Mouse (Mus musculus): Measurements from ENCODE around the gene Gm28053. TPM values are rescaled to one million over a fixed set of nuclear protein-coding genes. Genes with fewer than 3 reads are reported as not detected.

Gm28053 gene
- polyA plus RNA-seq, 1 experiment from 2014 or later, result 0.59 TPM

- Histone ChIP-seq H3K4me3 (ENCODE audit: low read depth, low read length) (no peak overlapping the region), H3K4me2 (replicated peaks; ENCODE audit: low read depth) (no peak overlapping the region), H3K9me3 (ENCODE audit: control insufficient read depth, low read length) (no peaks in the 10 kb centered on the region), H3K27me3 (ENCODE audit: control insufficient read depth, insufficient read depth, low read length) (no peaks in the 10 kb centered on the region), H3K27ac (replicated peaks) (no peak overlapping the region), H3K4me1 (replicated peaks; ENCODE audit: control insufficient read depth, insufficient read depth) (no peaks in the 10 kb centered on the region), H3K36me3 (ENCODE audit: control insufficient read depth, insufficient read depth, low read length) (no peaks in the 10 kb centered on the region), H3K9ac (ENCODE audit: low read length) (no peak overlapping the region)
- ATAC-seq (ENCODE audit: low FRiP score, low TSS enrichment) (no peak), DNase-seq (ENCODE audit: low spot score) (no peak)
- TF ChIP-seq CTCF (IDR thresholded peaks at IDR 0.05; ENCODE audit: low read depth) (no peak), EP300 (optimal IDR thresholded peaks at IDR 0.05) (no peak)
- WGBS, result 81% methylated on average over 3 of the region's 3 CpGs
Measured at GRCm38 (mm10) chr6:48768933-48769332, 50.5 kb downstream of the Gm28053 start.

DNA sequence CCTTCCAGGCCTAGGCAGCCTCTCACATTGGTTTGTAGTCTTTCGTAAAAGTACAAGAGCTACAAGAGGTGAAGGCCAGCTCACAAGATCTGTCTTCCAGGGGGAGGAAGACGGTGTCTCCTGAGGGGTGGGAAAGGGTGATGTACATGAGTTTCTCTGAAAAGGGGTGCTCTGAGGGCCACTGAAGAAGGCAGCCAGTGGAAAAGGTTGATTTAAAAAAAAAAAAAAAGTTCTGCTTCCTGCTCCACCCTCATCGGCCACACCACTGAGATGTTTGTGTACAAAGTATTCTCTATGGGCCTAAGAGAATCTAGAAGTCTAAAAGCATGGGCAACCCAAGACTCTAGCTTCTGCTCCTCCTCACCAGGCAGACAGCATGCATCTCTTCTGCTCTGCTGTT is 52.3 kb downstream of the Gm28053 start, which contains the start of gene Gimap3:
TSS of gene Gimap3 (minus strand) at position 156 of the 400 bp plus-strand sequence.
- Histone ChIP-seq H3K4me2 (replicated peaks; ENCODE audit: low read depth) (no peak within 1 kb of the TSS), H3K4me1 (replicated peaks; ENCODE audit: control insufficient read depth, insufficient read depth) (no peaks in the 10 kb centered on the region), H3K4me3 (ENCODE audit: low read depth, low read length) (no peak within 1 kb of the TSS), H3K9me3 (ENCODE audit: control insufficient read depth, low read length) (no peaks in the 10 kb centered on the region), H3K9ac (ENCODE audit: low read length) (no peak within 1 kb of the TSS), H3K36me3 (ENCODE audit: control insufficient read depth, insufficient read depth, low read length) (no peaks in the 10 kb centered on the region), H3K27ac (replicated peaks) (no peak within 1 kb of the TSS), H3K27me3 (ENCODE audit: control insufficient read depth, insufficient read depth, low read length) (no peaks in the 10 kb centered on the region)
- TF ChIP-seq CTCF (IDR thresholded peaks at IDR 0.05; ENCODE audit: low read depth), result no peak
- no peak for TF ChIP-seq EP300 (optimal IDR thresholded peaks at IDR 0.05)
- WGBS, result 75% methylated on average over 3 of the region's 3 CpGs
- ATAC-seq (ENCODE audit: low FRiP score, low TSS enrichment), result no peak
- DNase-seq (ENCODE audit: low spot score), result no peak

GRCm38 (mm10) chr6:48772030-48772429 is 53.6 kb downstream of the Gm28053 start:
- Histone ChIP-seq H3K27ac (replicated peaks) (no peak overlapping the region), H3K36me3 (ENCODE audit: control insufficient read depth, insufficient read depth, low read length) (no peaks in the 10 kb centered on the region), H3K4me1 (replicated peaks; ENCODE audit: control insufficient read depth, insufficient read depth) (no peaks in the 10 kb centered on the region), H3K9me3 (ENCODE audit: control insufficient read depth, low read length) (no peaks in the 10 kb centered on the region), H3K27me3 (ENCODE audit: control insufficient read depth, insufficient read depth, low read length) (no peaks in the 10 kb centered on the region), H3K4me2 (replicated peaks; ENCODE audit: low read depth) (no peak overlapping the region), H3K4me3 (ENCODE audit: low read depth, low read length) (no peak overlapping the region), H3K9ac (ENCODE audit: low read length) (no peak overlapping the region)
- DNase-seq (ENCODE audit: low spot score) (peak; percentile 76), ATAC-seq (ENCODE audit: low FRiP score, low TSS enrichment) (peak; percentile 72; the same call in 1 of the 2 replicates)
- 8% methylated on average over 8 of the region's 8 CpGs for WGBS
- TF ChIP-seq CTCF (IDR thresholded peaks at IDR 0.05; ENCODE audit: low read depth) (peak; percentile 93), EP300 (optimal IDR thresholded peaks at IDR 0.05) (no peak)

- Histone ChIP-seq H3K9me3 (ENCODE audit: control insufficient read depth, low read length) (no peaks in the 10 kb centered on the region), H3K9ac (ENCODE audit: low read length) (no peak overlapping the region), H3K4me3 (ENCODE audit: low read depth, low read length) (no peak overlapping the region), H3K36me3 (ENCODE audit: control insufficient read depth, insufficient read depth, low read length) (no peaks in the 10 kb centered on the region), H3K4me1 (replicated peaks; ENCODE audit: control insufficient read depth, insufficient read depth) (no peaks in the 10 kb centered on the region), H3K27ac (replicated peaks) (peak overlapping the region; percentile 82), H3K4me2 (replicated peaks; ENCODE audit: low read depth) (no peak overlapping the region), H3K27me3 (ENCODE audit: control insufficient read depth, insufficient read depth, low read length) (no peaks in the 10 kb centered on the region)
- WGBS, result 65% methylated on average over 1 of the region's 1 CpGs
- no peak for DNase-seq (ENCODE audit: low spot score)
- no peak for ATAC-seq (ENCODE audit: low FRiP score, low TSS enrichment)
- no peak for TF ChIP-seq EP300 (optimal IDR thresholded peaks at IDR 0.05)
- TF ChIP-seq CTCF (IDR thresholded peaks at IDR 0.05; ENCODE audit: low read depth), result no peak
Measured at GRCm38 (mm10) chr6:48784406-48784805, 66.0 kb downstream of the Gm28053 start.

GRCm38 (mm10) chr6:48785189-48785588 is 66.8 kb downstream of the Gm28053 start:
- peak; percentile 80 for ATAC-seq (ENCODE audit: low FRiP score, low TSS enrichment)
- Histone ChIP-seq H3K36me3 (ENCODE audit: control insufficient read depth, insufficient read depth, low read length) (no peaks in the 10 kb centered on the region), H3K9me3 (ENCODE audit: control insufficient read depth, low read length) (no peaks in the 10 kb centered on the region), H3K4me3 (ENCODE audit: low read depth, low read length) (no peak overlapping the region), H3K27ac (replicated peaks) (peak overlapping the region; percentile 82), H3K4me1 (replicated peaks; ENCODE audit: control insufficient read depth, insufficient read depth) (no peaks in the 10 kb centered on the region), H3K4me2 (replicated peaks; ENCODE audit: low read depth) (no peak overlapping the region), H3K27me3 (ENCODE audit: control insufficient read depth, insufficient read depth, low read length) (no peaks in the 10 kb centered on the region), H3K9ac (ENCODE audit: low read length) (no peak overlapping the region)
- TF ChIP-seq EP300 (optimal IDR thresholded peaks at IDR 0.05), result peak; percentile 53
- no peak for TF ChIP-seq CTCF (IDR thresholded peaks at IDR 0.05; ENCODE audit: low read depth)
- 35% methylated on average over 1 of the region's 1 CpGs for WGBS
- no peak for DNase-seq (ENCODE audit: low spot score)

GRCm38 (mm10) chr6:48785601-48786000 is 67.2 kb downstream of the Gm28053 start:
- DNase-seq (ENCODE audit: low spot score), result no peak
- Histone ChIP-seq H3K27ac (replicated peaks) (peak overlapping the region; percentile 76), H3K4me1 (replicated peaks; ENCODE audit: control insufficient read depth, insufficient read depth) (no peaks in the 10 kb centered on the region)

More at GRCm38 (mm10) chr6:48785601-48786000, 67.2 kb downstream of the Gm28053 start:
- peak; percentile 61; the same call in 1 of the 2 replicates for ATAC-seq (ENCODE audit: low FRiP score, low TSS enrichment)
- H3K9ac ChIP-seq (ENCODE audit: low read length), result no peak overlapping the region
- WGBS, result 40% methylated on average over 2 of the region's 2 CpGs
- H3K27me3 ChIP-seq (ENCODE audit: control insufficient read depth, insufficient read depth, low read length), result no peaks in the 10 kb centered on the region
- H3K36me3 ChIP-seq (ENCODE audit: control insufficient read depth, insufficient read depth, low read length), result no peaks in the 10 kb centered on the region
- H3K9me3 ChIP-seq (ENCODE audit: control insufficient read depth, low read length), result no peaks in the 10 kb centered on the region
- H3K4me3 ChIP-seq (ENCODE audit: low read depth, low read length), result no peak overlapping the region
- H3K4me2 ChIP-seq (replicated peaks; ENCODE audit: low read depth), result no peak overlapping the region
- TF ChIP-seq CTCF (IDR thresholded peaks at IDR 0.05; ENCODE audit: low read depth) (no peak), EP300 (optimal IDR thresholded peaks at IDR 0.05) (peak; percentile 18)

Measured in stomach, postnatal 0 days (tissue).